Mouse (Mus musculus) hindbrain, embryonic 11.5 days (tissue): ENCODE data around the gene Ckap4. TPM values are rescaled to one million over a fixed set of nuclear protein-coding genes. Genes with fewer than 3 reads are reported as not detected.

Experiments
- ATAC-seq: fragments of 200-750 bp; cut with Nextera tagmentation; 2 replicates; pipeline ENCODE4 v1.8.0; 2017; ENCODE audit warnings: mild to moderate bottlenecking, moderate TSS enrichment, moderate library complexity; ENCODE audit not compliant: low FRiP score
- DNase-seq: peaks from one replicate; pipeline ENCODE4 v3.0.0-alpha.2; 2015; ENCODE audit warnings: low spot score
- H3K27ac ChIP-seq: fragments of 300-500 bp; sonication (generic); 2 replicates; pipeline ENCODE4 v1.5.1; 2014; ENCODE audit warnings: mild to moderate bottlenecking, low read depth, low read length
- H3K27me3 ChIP-seq: fragments of 300-500 bp; sonication (generic); 2 replicates; pipeline ENCODE4 v1.6.1; 2014; ENCODE audit warnings: mild to moderate bottlenecking, low read length, moderate library complexity, mixed read lengths; ENCODE audit not compliant: control insufficient read depth, insufficient read depth
- H3K36me3 ChIP-seq: fragments of 300-500 bp; sonication (generic); 2 replicates; pipeline ENCODE4 v1.6.1; 2014; ENCODE audit warnings: mild to moderate bottlenecking, low read length, moderate library complexity, mixed read lengths; ENCODE audit not compliant: control insufficient read depth, insufficient read depth
- H3K4me1 ChIP-seq: fragments of 300-500 bp; sonication (generic); replicated peaks from 2 replicates; pipeline ENCODE4 v1.6.1; 2014; ENCODE audit warnings: low read length, mixed read lengths; ENCODE audit not compliant: control insufficient read depth, insufficient read depth
- H3K4me2 ChIP-seq: fragments of 300-500 bp; sonication (generic); replicated peaks from 2 replicates; pipeline ENCODE4 v1.6.1; 2014; ENCODE audit warnings: mild to moderate bottlenecking, low read depth, low read length
- H3K4me3 ChIP-seq: fragments of 300-500 bp; sonication (generic); 2 replicates; pipeline ENCODE4 v1.5.1; 2014; ENCODE audit warnings: low read depth, low read length
- H3K9ac ChIP-seq: fragments of 300-500 bp; sonication (generic); 2 replicates; pipeline ENCODE4 v1.6.1; 2014; ENCODE audit warnings: low read depth, low read length
- H3K9me3 ChIP-seq: fragments of 300-500 bp; sonication (generic); 2 replicates; pipeline ENCODE4 v1.6.1; 2016; ENCODE audit warnings: low read length; ENCODE audit not compliant: control insufficient read depth
- WGBS: fragments of 180-500 bp; shearing (Covaris S2); extraction: QIAGEN DNeasy Blood & Tissue Kit; methylation state at CpG from one replicate; pipeline ENCODE4 v1.1.7; 2014; 5-methylcytosine and 5-hydroxymethylcytosine counted together
- polyA plus RNA-seq: library from polyadenylated mRNA; unstranded; fragments of >200 nt; fragmentation: Nextera tagmentation; extraction: Ambion mirVana; gene quantifications from 2 replicates; pipeline ENCODE4 v1.2.1, GENCODE M21; 2014

Gene Ckap4
- polyA plus RNA-seq, 1 experiment from 2014 or later = 91.1 TPM

GRCm38 (mm10) chr10:84480667-84481326 is 53.1 kb downstream of the Ckap4 start:
- peak; percentile 6 for DNase-seq

DNA sequence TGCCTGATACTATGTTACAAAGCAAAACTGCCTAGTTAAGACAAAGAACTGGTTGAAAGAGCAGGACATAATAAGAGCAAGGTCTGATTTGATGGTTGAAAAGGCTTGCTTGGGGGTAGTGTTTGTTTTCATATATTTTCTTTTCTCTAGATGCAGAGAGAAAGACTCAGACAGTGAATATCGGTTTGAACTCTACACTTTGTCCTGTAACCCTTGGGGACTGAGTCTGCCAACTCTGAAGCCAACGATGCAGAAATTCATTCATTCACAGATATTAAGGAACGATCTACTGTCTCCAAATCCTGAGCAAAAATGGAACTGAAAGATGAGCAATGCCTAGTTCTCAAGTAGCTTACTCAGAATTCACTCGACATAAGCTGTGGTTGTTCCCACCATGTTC is 53.7 kb downstream of the Ckap4 start:
- no peak for ATAC-seq
- DNase-seq = peak; percentile 27
- no peak overlapping the region for H3K4me3 ChIP-seq
- no peak overlapping the region for H3K9ac ChIP-seq
- H3K27ac ChIP-seq = peak overlapping the region; percentile 58
- no peaks in the 10 kb centered on the region for H3K36me3 ChIP-seq
- no peaks in the 10 kb centered on the region for H3K9me3 ChIP-seq
- WGBS = 55% methylated on average over 4 of the region's 4 CpGs
- no peaks in the 10 kb centered on the region for H3K27me3 ChIP-seq
- H3K4me2 ChIP-seq = no peak overlapping the region
- H3K4me1 ChIP-seq = peaks cover 9% of the 10 kb centered on the region

More at GRCm38 (mm10) chr10:84480667-84481326, 53.1 kb downstream of the Ckap4 start:
- no peaks in the 10 kb centered on the region for H3K9me3 ChIP-seq
- no peak overlapping the region for H3K4me2 ChIP-seq
- no peak overlapping the region for H3K4me3 ChIP-seq
- no peaks in the 10 kb centered on the region for H3K36me3 ChIP-seq
- H3K27ac ChIP-seq = peak overlapping the region; percentile 58
- H3K4me1 ChIP-seq = peaks cover 9% of the 10 kb centered on the region
- H3K9ac ChIP-seq = no peak overlapping the region
- ATAC-seq = no peak
- no peaks in the 10 kb centered on the region for H3K27me3 ChIP-seq
- WGBS = 54% methylated on average over 8 of the region's 8 CpGs

DNA sequence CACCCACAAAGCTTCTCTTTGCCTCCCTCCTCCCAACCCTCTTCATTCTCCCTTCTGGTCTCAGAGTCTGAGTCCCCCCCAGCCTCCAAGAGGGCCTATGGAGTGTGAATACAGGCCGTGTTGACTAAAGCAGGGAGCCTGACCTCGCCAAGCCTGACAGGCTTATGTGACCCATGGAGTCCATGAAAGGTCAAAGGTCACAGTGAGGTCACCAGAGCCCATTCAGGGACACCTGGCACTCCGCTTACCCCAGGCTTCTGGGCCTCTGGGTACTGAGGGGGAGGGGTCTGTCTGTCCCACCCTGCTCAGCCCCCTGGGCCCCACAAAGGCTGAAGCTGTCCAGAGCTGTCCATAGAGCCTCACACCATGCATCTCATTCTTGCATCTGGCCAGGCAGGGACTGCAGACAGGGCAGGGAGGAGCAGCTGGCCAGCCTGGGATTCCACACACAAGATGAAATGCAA is 56.2 kb downstream of the Ckap4 start:
- DNase-seq (peak; percentile 73), ATAC-seq (peak; percentile 83)
- Histone ChIP-seq H3K9ac (no peak overlapping the region), H3K27ac (0 out of 2 replicates have a peak overlapping the region, but pooled peaks have one; percentile 36), H3K9me3 (no peaks in the 10 kb centered on the region), H3K4me1 (peaks cover 9% of the 10 kb centered on the region), H3K36me3 (no peaks in the 10 kb centered on the region), H3K4me2 (no peak overlapping the region), H3K4me3 (no peak overlapping the region), H3K27me3 (no peaks in the 10 kb centered on the region)
- WGBS = 5% methylated on average over 3 of the region's 3 CpGs

- Histone ChIP-seq H3K4me1 (peaks cover 9% of the 10 kb centered on the region), H3K9me3 (no peaks in the 10 kb centered on the region), H3K27me3 (no peaks in the 10 kb centered on the region), H3K4me2 (no peak overlapping the region), H3K4me3 (no peak overlapping the region), H3K27ac (no peak overlapping the region), H3K36me3 (no peaks in the 10 kb centered on the region), H3K9ac (no peak overlapping the region)
- WGBS = 43% methylated on average over 4 of the region's 4 CpGs
- ATAC-seq (no peak), DNase-seq (peak; percentile 6)
These were observed 56.7 kb downstream of the Ckap4 start for GRCm38 (mm10) chr10:84477045-84477612.

Other genes with a start within 250 kb of the Ckap4 start
- 5.1 and 5.7 TPM in 2 replicates for gene Nuak1, start 93.5 kb downstream of the Ckap4 start, polyA plus RNA-seq
- gene Tcp11l2, start 42.6 kb upstream of the Ckap4 start, polyA plus RNA-seq = 11.5 and 13.0 TPM in 2 replicates
- gene Polr3b, start 88.2 kb upstream of the Ckap4 start, polyA plus RNA-seq = 18.2 and 19.5 TPM in 2 replicates
- 65.9 and 66.5 TPM in 2 replicates for gene Rfx4, start 222.0 kb upstream of the Ckap4 start, polyA plus RNA-seq